Mouse (Mus musculus) liver, adult 2 months (tissue): ENCODE measurements around the gene Tprn.

Source experiments
- CTCF ChIP-seq: fragments of 200-500 bp; IDR thresholded peaks from 2 replicates; pipeline ENCODE4 v1.5.1; 2011; ENCODE audit warnings: low read depth, low read length, control low read depth
- POLR2A ChIP-seq: fragments of 200-500 bp; IDR thresholded peaks from 2 replicates; pipeline ENCODE4 v1.6.1; 2011; ENCODE audit warnings: low read length, control low read depth; ENCODE audit not compliant: insufficient read depth; ENCODE audit errors: extremely low read depth

DNA sequence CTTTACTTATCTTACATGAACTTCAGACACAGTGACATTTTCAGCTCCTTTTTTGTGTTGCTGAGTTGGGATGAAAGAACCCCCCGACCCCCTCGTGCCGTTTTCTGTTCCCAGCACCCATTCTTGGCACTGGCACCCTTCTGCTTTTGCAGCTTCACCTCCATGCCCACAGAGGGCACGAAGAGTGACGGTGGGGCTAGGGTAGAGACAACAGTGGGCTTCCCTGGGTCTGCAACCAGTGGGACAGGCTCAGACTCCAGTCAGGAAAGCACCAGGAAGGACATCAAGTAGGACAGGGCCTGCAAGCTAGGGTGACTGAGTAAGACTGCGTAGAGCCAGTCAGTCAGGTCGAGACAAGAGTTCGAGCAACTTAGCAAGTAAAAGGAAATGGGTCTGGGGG, 22.1 kb upstream of the Tprn start:
- TF ChIP-seq CTCF, result no peak
- TF ChIP-seq POLR2A, result no peak
